Mouse (Mus musculus) layer of hippocampus, adult 11-12 months (tissue): ENCODE results near the gene Shkbp1.

Source experiments
- DNase-seq: peaks from one replicate; pipeline ENCODE4 v3.0.0; 2022; ENCODE audit warnings: low spot score

The Shkbp1 gene

GRCm38 (mm10) chr7:27355745-27356240 lies at the start of gene Shkbp1:
Gene Shkbp1, minus strand, starts transcription at chr7:27356019.
- peak; percentile 87 for DNase-seq

- DNase-seq, result no peak
Observed at GRCm38 (mm10) chr7:27404203-27404942, 48.6 kb upstream of the Shkbp1 start.

GRCm38 (mm10) chr7:27402675-27403074 lies 46.9 kb upstream of the Shkbp1 start:
- DNase-seq, result peak; percentile 74

- DNase-seq, result no peak
Observed at GRCm38 (mm10) chr7:27400545-27400944, 44.7 kb upstream of the Shkbp1 start.

- DNase-seq, result peak; percentile 64
Observed at GRCm38 (mm10) chr7:27397048-27397949, 41.5 kb upstream of the Shkbp1 start.

GRCm38 (mm10) chr7:27396184-27397047 lies 40.6 kb upstream of the Shkbp1 start:
- peak; percentile 32 for DNase-seq

- no peak for DNase-seq
Observed at GRCm38 (mm10) chr7:27395521-27396183, 39.8 kb upstream of the Shkbp1 start.

- no peak for DNase-seq
Observed at GRCm38 (mm10) chr7:27391416-27391815, 35.6 kb upstream of the Shkbp1 start.

- DNase-seq, result no peak
Observed at GRCm38 (mm10) chr7:27389213-27389612, 33.4 kb upstream of the Shkbp1 start.

- peak; percentile 74 for DNase-seq
Observed at GRCm38 (mm10) chr7:27384731-27385130, 28.9 kb upstream of the Shkbp1 start.

- no peak for DNase-seq
Observed at GRCm38 (mm10) chr7:27384134-27384533, 28.3 kb upstream of the Shkbp1 start.

- no peak for DNase-seq
Observed at GRCm38 (mm10) chr7:27383233-27383632, 27.4 kb upstream of the Shkbp1 start.

- no peak for DNase-seq
Observed at GRCm38 (mm10) chr7:27381560-27381959, 25.7 kb upstream of the Shkbp1 start.

- no peak for DNase-seq
Observed at GRCm38 (mm10) chr7:27381009-27381408, 25.2 kb upstream of the Shkbp1 start.

- no peak for DNase-seq
Observed at GRCm38 (mm10) chr7:27379836-27380235, 24.0 kb upstream of the Shkbp1 start.

GRCm38 (mm10) chr7:27378431-27378830 lies 22.6 kb upstream of the Shkbp1 start:
- no peak for DNase-seq

- no peak for DNase-seq
Observed at GRCm38 (mm10) chr7:27375274-27375673, 19.5 kb upstream of the Shkbp1 start.

- DNase-seq, result no peak
Observed at GRCm38 (mm10) chr7:27371715-27372462, 16.1 kb upstream of the Shkbp1 start.

- DNase-seq, result no peak
Observed at GRCm38 (mm10) chr7:27369111-27369510, 13.3 kb upstream of the Shkbp1 start.

- no peak for DNase-seq
Observed at GRCm38 (mm10) chr7:27367976-27368375, 12.2 kb upstream of the Shkbp1 start.
